Mouse (Mus musculus): ENCODE data around the gene Ccdc136. TPM values are rescaled to one million over a fixed set of nuclear protein-coding genes. Genes with fewer than 3 reads are reported as not detected.

Gene Ccdc136
- total and polyA plus RNA-seq, 3 experiments = 1.7 to 2.4 (median 2.1) TPM

GRCm38 (mm10) chr6:29351613-29352012 is 44.5 kb upstream of the Ccdc136 start:
- Histone ChIP-seq H3K4me1 (ENCODE audit: control insufficient read depth, insufficient read depth, low read length) (peaks cover 15% of the 10 kb centered on the region), H3K4me3 (no peak overlapping the region)

GRCm38 (mm10) chr6:29352816-29353215 is 43.3 kb upstream of the Ccdc136 start:
- H3K9ac ChIP-seq (ENCODE audit: low read depth, low read length) = peak overlapping the region; percentile 30
- no peak for DNase-seq
- peak overlapping the region; percentile 10; the same call in 1 of the 2 replicates for H3K27ac ChIP-seq
- H3K79me2 ChIP-seq (replicated peaks; ENCODE audit: control insufficient read depth, insufficient read depth, low read length) = peaks cover 2% of the 10 kb centered on the region; the same call in 1 of the 2 replicates
- H3K27me3 ChIP-seq (ENCODE audit: control insufficient read depth, insufficient read depth, low read length) = no peaks in the 10 kb centered on the region
- no peak overlapping the region for H3K4me3 ChIP-seq
- whole genome bisulfite sequencing = 16% methylated on average over 5 of the region's 5 CpGs
- H3K4me1 ChIP-seq (ENCODE audit: control insufficient read depth, insufficient read depth, low read length) = peaks cover 18% of the 10 kb centered on the region
- peaks cover 38% of the 10 kb centered on the region for H3K36me3 ChIP-seq (ENCODE audit: control insufficient read depth, insufficient read depth, low read length)
- intact Hi-C loops (cut with DNase I) = no loop called here
- TF ChIP-seq POLR2A (IDR thresholded peaks at IDR 0.05; ENCODE audit: insufficient read depth, low read depth, low read length) (no peak), CTCF (IDR thresholded peaks at IDR 0.05) (no peak), EP300 (IDR thresholded peaks at IDR 0.05; ENCODE audit: insufficient read depth, low read depth, low read length) (no peak)

More at GRCm38 (mm10) chr6:29351613-29352012, 44.5 kb upstream of the Ccdc136 start:
- H3K27me3 ChIP-seq (ENCODE audit: control insufficient read depth, insufficient read depth, low read length) = no peaks in the 10 kb centered on the region
- H3K36me3 ChIP-seq (ENCODE audit: control insufficient read depth, insufficient read depth, low read length) = peaks cover 27% of the 10 kb centered on the region
- peaks cover 2% of the 10 kb centered on the region; the same call in 1 of the 2 replicates for H3K79me2 ChIP-seq (replicated peaks; ENCODE audit: control insufficient read depth, insufficient read depth, low read length)
- intact Hi-C loops (cut with DNase I) = no loop called here
- no peak for TF ChIP-seq POLR2A (IDR thresholded peaks at IDR 0.05; ENCODE audit: insufficient read depth, low read depth, low read length)
- TF ChIP-seq CTCF (IDR thresholded peaks at IDR 0.05) = peak; percentile 61
- no peak overlapping the region for H3K9ac ChIP-seq (ENCODE audit: low read depth, low read length)
- H3K27ac ChIP-seq = no peak overlapping the region
- no peak for DNase-seq

- peak overlapping the region; percentile 74 for H3K27ac ChIP-seq
- TF ChIP-seq CTCF (IDR thresholded peaks at IDR 0.05) = no peak
- TF ChIP-seq EP300 (IDR thresholded peaks at IDR 0.05; ENCODE audit: insufficient read depth, low read depth, low read length) = no peak
- no peak for TF ChIP-seq POLR2A (IDR thresholded peaks at IDR 0.05; ENCODE audit: insufficient read depth, low read depth, low read length)
- H3K79me2 ChIP-seq (replicated peaks; ENCODE audit: control insufficient read depth, insufficient read depth, low read length) = peaks cover 2% of the 10 kb centered on the region; the same call in 1 of the 2 replicates
- H3K4me3 ChIP-seq = no peak overlapping the region
- WGBS = 55% methylated on average over 3 of the region's 3 CpGs
- peak; percentile 31 to 36 for DNase-seq
- peaks cover 54% of the 10 kb centered on the region for H3K36me3 ChIP-seq (ENCODE audit: control insufficient read depth, insufficient read depth, low read length)
- intact Hi-C loops (cut with DNase I) = no loop called here
- no peaks in the 10 kb centered on the region for H3K27me3 ChIP-seq (ENCODE audit: control insufficient read depth, insufficient read depth, low read length)
- peaks cover 11% of the 10 kb centered on the region for H3K4me1 ChIP-seq (ENCODE audit: control insufficient read depth, insufficient read depth, low read length)
- peak overlapping the region; percentile 48 for H3K9ac ChIP-seq (ENCODE audit: low read depth, low read length)
These were observed 36.7 kb upstream of the Ccdc136 start for GRCm38 (mm10) chr6:29359386-29359785.

- H3K27me3 ChIP-seq (ENCODE audit: control insufficient read depth, insufficient read depth, low read length) = no peaks in the 10 kb centered on the region
- H3K4me1 ChIP-seq (ENCODE audit: control insufficient read depth, insufficient read depth, low read length) = peaks cover 9% of the 10 kb centered on the region
- peaks cover 52% of the 10 kb centered on the region for H3K36me3 ChIP-seq (ENCODE audit: control insufficient read depth, insufficient read depth, low read length)
- DNase-seq = no peak
- TF ChIP-seq CTCF (IDR thresholded peaks at IDR 0.05) (no peak), EP300 (IDR thresholded peaks at IDR 0.05; ENCODE audit: insufficient read depth, low read depth, low read length) (no peak)
- H3K9ac ChIP-seq (ENCODE audit: low read depth, low read length) = no peak overlapping the region
- no peak overlapping the region for H3K4me3 ChIP-seq
- intact Hi-C loops (cut with DNase I) = loop anchor here (5.0 to 10.0 kb wide), 2 partner anchors 72 to 295 kb away; partner anchors contain the start of gene Flnc
- H3K79me2 ChIP-seq (replicated peaks; ENCODE audit: control insufficient read depth, insufficient read depth, low read length) = peaks cover 2% of the 10 kb centered on the region; the same call in 1 of the 2 replicates
- WGBS = 10% methylated on average over 6 of the region's 6 CpGs
- H3K27ac ChIP-seq = peak overlapping the region; percentile 74
These were observed 35.9 kb upstream of the Ccdc136 start for GRCm38 (mm10) chr6:29360211-29360610.

DNA sequence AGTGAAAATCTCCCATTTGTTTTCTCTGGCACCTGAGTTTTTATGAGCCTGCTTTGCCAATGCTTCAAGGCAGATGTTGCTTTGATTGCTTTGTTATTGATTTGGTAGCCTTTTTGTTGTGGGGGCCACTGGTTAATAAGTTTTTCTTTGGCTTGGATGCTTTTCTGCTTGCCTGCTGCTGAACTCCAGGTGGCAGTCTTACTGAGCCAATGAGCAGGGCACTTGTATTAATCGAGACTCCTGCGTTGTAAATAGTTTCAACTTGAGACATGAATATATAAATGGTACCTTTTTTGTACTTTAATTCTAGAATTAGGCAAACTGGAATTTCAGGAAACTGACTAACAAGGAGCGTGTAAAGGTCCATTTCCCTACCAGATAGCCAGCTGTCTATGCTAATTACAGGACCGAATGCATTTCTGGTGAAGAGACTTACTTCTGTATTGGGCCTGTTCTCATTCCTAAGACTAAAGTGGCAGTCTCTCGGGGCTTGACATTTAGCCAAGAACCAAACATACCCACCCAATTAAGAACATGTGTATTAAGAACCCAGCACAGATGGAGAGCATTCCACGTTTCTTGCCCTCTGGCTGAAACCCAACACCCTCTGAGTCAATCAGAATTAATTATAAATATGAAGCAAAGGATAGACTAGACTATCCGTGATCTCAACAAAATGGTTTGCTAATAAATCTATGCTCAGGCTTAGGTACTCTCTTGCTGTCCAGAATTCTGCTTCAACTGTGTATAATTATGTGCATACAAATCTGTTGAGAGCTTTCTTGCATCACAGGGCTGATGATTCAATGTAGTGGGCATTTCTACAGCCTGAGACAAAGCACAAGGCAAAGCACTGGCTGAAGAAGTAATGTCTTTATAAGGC is 33.6 kb upstream of the Ccdc136 start:
- Histone ChIP-seq H3K79me2 (replicated peaks; ENCODE audit: control insufficient read depth, insufficient read depth, low read length) (no peaks in the 10 kb centered on the region; the same call in 1 of the 2 replicates), H3K36me3 (ENCODE audit: control insufficient read depth, insufficient read depth, low read length) (peaks cover 45% of the 10 kb centered on the region), H3K27ac (peak overlapping the region; percentile 10; the same call in 1 of the 2 replicates), H3K4me1 (ENCODE audit: control insufficient read depth, insufficient read depth, low read length) (peaks cover 6% of the 10 kb centered on the region), H3K27me3 (ENCODE audit: control insufficient read depth, insufficient read depth, low read length) (no peaks in the 10 kb centered on the region), H3K4me3 (no peak overlapping the region), H3K9ac (ENCODE audit: low read depth, low read length) (no peak overlapping the region)
- DNase-seq = no peak
- no peak for TF ChIP-seq EP300 (IDR thresholded peaks at IDR 0.05; ENCODE audit: insufficient read depth, low read depth, low read length)
- peak; percentile 72 for TF ChIP-seq CTCF (IDR thresholded peaks at IDR 0.05)
- intact Hi-C loops (cut with DNase I) = loop anchor here (5.0 to 10.0 kb wide), 2 partner anchors 70 to 292 kb away; partner anchors contain the start of gene Flnc
- WGBS = 37% methylated on average over 7 of the region's 7 CpGs

DNA sequence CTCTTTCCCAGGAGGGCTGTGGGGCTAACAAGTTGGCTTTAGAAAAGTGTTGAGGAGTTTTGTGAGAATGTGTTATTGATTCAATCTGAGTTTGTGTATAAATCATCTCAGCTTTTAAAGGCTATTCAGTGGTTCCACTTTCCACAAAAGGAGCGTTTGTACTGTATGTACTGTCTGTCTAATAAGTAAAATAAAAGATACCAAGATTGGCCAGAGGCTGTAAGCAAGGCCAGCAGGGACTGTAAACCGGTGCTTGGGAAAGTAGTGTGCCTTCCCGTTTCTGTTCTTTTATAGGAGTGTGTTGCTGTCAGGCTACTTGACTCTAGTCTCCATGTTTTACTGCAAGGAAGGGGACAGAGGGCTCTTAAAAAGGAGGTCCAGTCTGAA is 33.0 kb upstream of the Ccdc136 start:
- WGBS = 70% methylated on average over 3 of the region's 3 CpGs
- Histone ChIP-seq H3K27ac (peak overlapping the region; percentile 10; the same call in 1 of the 2 replicates), H3K4me3 (no peak overlapping the region), H3K27me3 (ENCODE audit: control insufficient read depth, insufficient read depth, low read length) (no peaks in the 10 kb centered on the region), H3K79me2 (replicated peaks; ENCODE audit: control insufficient read depth, insufficient read depth, low read length) (no peaks in the 10 kb centered on the region; the same call in 1 of the 2 replicates), H3K4me1 (ENCODE audit: control insufficient read depth, insufficient read depth, low read length) (peaks cover 6% of the 10 kb centered on the region), H3K9ac (ENCODE audit: low read depth, low read length) (no peak overlapping the region), H3K36me3 (ENCODE audit: control insufficient read depth, insufficient read depth, low read length) (peaks cover 40% of the 10 kb centered on the region)
- DNase-seq = no peak
- TF ChIP-seq POLR2A (IDR thresholded peaks at IDR 0.05; ENCODE audit: insufficient read depth, low read depth, low read length) (no peak), CTCF (IDR thresholded peaks at IDR 0.05) (no peak)
- intact Hi-C loops (cut with DNase I) = loop anchor here (5.0 to 10.0 kb wide), 2 partner anchors 69 to 292 kb away; partner anchors contain the start of gene Flnc
